Mouse (Mus musculus): ENCODE results near the gene Deup1. TPM values are rescaled to one million over a fixed set of nuclear protein-coding genes. Genes with fewer than 3 reads are reported as not detected.

Deup1 gene
- total RNA-seq, 1 experiment = 0.31 TPM

- in situ Hi-C loops (cut with MboI; ENCODE audit: low sequenced_read_pairs in 2 of 2, unreplicated experiment in 2 of 2) = no loop called here
- Histone ChIP-seq H3K36me3 (ENCODE audit: control insufficient read depth, insufficient read depth, low read length, poor library complexity, severe bottlenecking) (no peaks in the 10 kb centered on the region; the same call in 1 of the 2 replicates), H3K4me1 (ENCODE audit: control insufficient read depth in 2 of 2, insufficient read depth in 2 of 2, low read length in 2 of 2, poor library complexity in 1 of 2) (peaks cover 0 to 4% of the 10 kb centered on the region in 2 experiments; a peak in 1 of 4 replicates), H3K4me3 (ENCODE audit: insufficient read depth in 1 of 2, low read depth in 1 of 2, low read length in 2 of 2, poor library complexity in 1 of 2, severe bottlenecking in 1 of 2) (no peak overlapping the region), H3K9ac (ENCODE audit: insufficient read depth, low read depth, low read length, poor library complexity, severe bottlenecking) (no peak overlapping the region), H3K9me3 (ENCODE audit: control insufficient read depth, insufficient read depth, low read depth, low read length) (no peaks in the 10 kb centered on the region), H3K27ac (ENCODE audit: insufficient read depth, low read depth, low read length, poor library complexity, severe bottlenecking) (no peak overlapping the region)
- TF ChIP-seq ZNF384 (IDR thresholded peaks at IDR 0.05; ENCODE audit: low read depth, low read length) (no peak), ZC3H11A (IDR thresholded peaks at IDR 0.05; ENCODE audit: borderline replicate concordance, low read depth, low read length) (no peak), HCFC1 (IDR thresholded peaks at IDR 0.05; ENCODE audit: borderline replicate concordance, insufficient read depth, low read length) (no peak), MAFK (IDR thresholded peaks at IDR 0.05; ENCODE audit: insufficient read depth, low read depth, low read length) (no peak), CHD2 (IDR thresholded peaks at IDR 0.05; ENCODE audit: low read depth, low read length) (no peak)
- no peak for DNase-seq (ENCODE audit: low read depth, low spot score)
Measured at GRCm38 (mm10) chr9:15535418-15535817, 92.3 kb downstream of the Deup1 start.

DNA sequence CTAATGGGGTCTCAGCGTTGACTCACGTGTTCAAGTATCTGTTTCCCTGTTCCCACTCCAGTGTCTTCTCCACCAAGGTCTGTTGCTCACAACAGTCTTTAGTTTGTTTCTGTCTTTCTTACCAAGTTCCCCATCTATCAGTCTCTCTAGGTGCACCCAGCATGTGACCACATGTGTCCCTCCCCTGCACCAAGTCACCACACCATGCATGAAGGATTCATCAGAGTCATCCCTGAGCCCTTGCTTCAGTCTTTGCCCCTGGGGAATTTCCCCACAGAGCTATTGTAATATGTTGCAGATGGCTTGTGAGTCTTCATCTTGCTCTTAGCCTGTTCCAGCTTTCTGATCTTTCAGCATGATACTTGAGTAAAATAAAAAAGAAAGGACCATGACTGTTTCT lies 93.6 kb downstream of the Deup1 start:
- Histone ChIP-seq H3K27ac (ENCODE audit: insufficient read depth, low read depth, low read length, poor library complexity, severe bottlenecking) (no peak overlapping the region), H3K36me3 (ENCODE audit: control insufficient read depth, insufficient read depth, low read length, poor library complexity, severe bottlenecking) (no peaks in the 10 kb centered on the region; the same call in 1 of the 2 replicates), H3K4me3 (ENCODE audit: insufficient read depth in 1 of 2, low read depth in 1 of 2, low read length in 2 of 2, poor library complexity in 1 of 2, severe bottlenecking in 1 of 2) (no peak overlapping the region), H3K9ac (ENCODE audit: insufficient read depth, low read depth, low read length, poor library complexity, severe bottlenecking) (no peak overlapping the region), H3K9me3 (ENCODE audit: control insufficient read depth, insufficient read depth, low read depth, low read length) (no peaks in the 10 kb centered on the region), H3K4me1 (ENCODE audit: control insufficient read depth in 2 of 2, insufficient read depth in 2 of 2, low read length in 2 of 2, poor library complexity in 1 of 2) (peaks cover 0 to 8% of the 10 kb centered on the region in 2 experiments; a peak in 2 of 4 replicates)
- in situ Hi-C loops (cut with MboI; ENCODE audit: low sequenced_read_pairs in 2 of 2, unreplicated experiment in 2 of 2) = no loop called here
- TF ChIP-seq CHD2 (IDR thresholded peaks at IDR 0.05; ENCODE audit: low read depth, low read length) = no peak
- TF ChIP-seq MAFK (IDR thresholded peaks at IDR 0.05; ENCODE audit: insufficient read depth, low read depth, low read length) = no peak
- TF ChIP-seq ZNF384 (IDR thresholded peaks at IDR 0.05; ENCODE audit: low read depth, low read length) = no peak
- no peak for TF ChIP-seq ZC3H11A (IDR thresholded peaks at IDR 0.05; ENCODE audit: borderline replicate concordance, low read depth, low read length)
- no peak for TF ChIP-seq HCFC1 (IDR thresholded peaks at IDR 0.05; ENCODE audit: borderline replicate concordance, insufficient read depth, low read length)
- DNase-seq (ENCODE audit: low read depth, low spot score) = no peak

- no peak overlapping the region for H3K9ac ChIP-seq (ENCODE audit: insufficient read depth, low read depth, low read length, poor library complexity, severe bottlenecking)
- TF ChIP-seq MAFK (IDR thresholded peaks at IDR 0.05; ENCODE audit: insufficient read depth, low read depth, low read length) (no peak), HCFC1 (IDR thresholded peaks at IDR 0.05; ENCODE audit: borderline replicate concordance, insufficient read depth, low read length) (no peak), CHD2 (IDR thresholded peaks at IDR 0.05; ENCODE audit: low read depth, low read length) (no peak), ZC3H11A (IDR thresholded peaks at IDR 0.05; ENCODE audit: borderline replicate concordance, low read depth, low read length) (no peak), ZNF384 (IDR thresholded peaks at IDR 0.05; ENCODE audit: low read depth, low read length) (no peak)
- DNase-seq (ENCODE audit: low read depth, low spot score) = no peak
- no peak overlapping the region for H3K27ac ChIP-seq (ENCODE audit: insufficient read depth, low read depth, low read length, poor library complexity, severe bottlenecking)
- H3K4me1 ChIP-seq (ENCODE audit: control insufficient read depth in 2 of 2, insufficient read depth in 2 of 2, low read length in 2 of 2, poor library complexity in 1 of 2) = peaks cover 0 to 11% of the 10 kb centered on the region in 2 experiments; a peak in 2 of 4 replicates
- H3K4me3 ChIP-seq (ENCODE audit: insufficient read depth in 1 of 2, low read depth in 1 of 2, low read length in 2 of 2, poor library complexity in 1 of 2, severe bottlenecking in 1 of 2) = no peak overlapping the region
- in situ Hi-C loops (cut with MboI; ENCODE audit: low sequenced_read_pairs in 2 of 2, unreplicated experiment in 2 of 2) = no loop called here
- H3K36me3 ChIP-seq (ENCODE audit: control insufficient read depth, insufficient read depth, low read length, poor library complexity, severe bottlenecking) = no peaks in the 10 kb centered on the region; the same call in 1 of the 2 replicates
- H3K9me3 ChIP-seq (ENCODE audit: control insufficient read depth, insufficient read depth, low read depth, low read length) = no peaks in the 10 kb centered on the region
Measured at GRCm38 (mm10) chr9:15533336-15534070, 94.2 kb downstream of the Deup1 start.

- TF ChIP-seq ZC3H11A (IDR thresholded peaks at IDR 0.05; ENCODE audit: borderline replicate concordance, low read depth, low read length) = no peak
- no peak for TF ChIP-seq CHD2 (IDR thresholded peaks at IDR 0.05; ENCODE audit: low read depth, low read length)
- no peak for TF ChIP-seq ZNF384 (IDR thresholded peaks at IDR 0.05; ENCODE audit: low read depth, low read length)
- no peak for TF ChIP-seq MAFK (IDR thresholded peaks at IDR 0.05; ENCODE audit: insufficient read depth, low read depth, low read length)
- no peak for TF ChIP-seq HCFC1 (IDR thresholded peaks at IDR 0.05; ENCODE audit: borderline replicate concordance, insufficient read depth, low read length)
- Histone ChIP-seq H3K36me3 (ENCODE audit: control insufficient read depth, insufficient read depth, low read length, poor library complexity, severe bottlenecking) (no peaks in the 10 kb centered on the region; the same call in 1 of the 2 replicates), H3K9ac (ENCODE audit: insufficient read depth, low read depth, low read length, poor library complexity, severe bottlenecking) (no peak overlapping the region), H3K9me3 (ENCODE audit: control insufficient read depth, insufficient read depth, low read depth, low read length) (no peaks in the 10 kb centered on the region), H3K27ac (ENCODE audit: insufficient read depth, low read depth, low read length, poor library complexity, severe bottlenecking) (no peak overlapping the region), H3K4me3 (ENCODE audit: insufficient read depth in 1 of 2, low read depth in 1 of 2, low read length in 2 of 2, poor library complexity in 1 of 2, severe bottlenecking in 1 of 2) (no peak overlapping the region), H3K4me1 (ENCODE audit: control insufficient read depth in 2 of 2, insufficient read depth in 2 of 2, low read length in 2 of 2, poor library complexity in 1 of 2) (peaks cover 0 to 7% of the 10 kb centered on the region in 2 experiments; a peak in 1 of 4 replicates)
- no peak for DNase-seq (ENCODE audit: low read depth, low spot score)
- in situ Hi-C loops (cut with MboI; ENCODE audit: low sequenced_read_pairs in 2 of 2, unreplicated experiment in 2 of 2) = no loop called here
Measured at GRCm38 (mm10) chr9:15531204-15531603, 96.5 kb downstream of the Deup1 start.
